In the genomic region with DNA sequence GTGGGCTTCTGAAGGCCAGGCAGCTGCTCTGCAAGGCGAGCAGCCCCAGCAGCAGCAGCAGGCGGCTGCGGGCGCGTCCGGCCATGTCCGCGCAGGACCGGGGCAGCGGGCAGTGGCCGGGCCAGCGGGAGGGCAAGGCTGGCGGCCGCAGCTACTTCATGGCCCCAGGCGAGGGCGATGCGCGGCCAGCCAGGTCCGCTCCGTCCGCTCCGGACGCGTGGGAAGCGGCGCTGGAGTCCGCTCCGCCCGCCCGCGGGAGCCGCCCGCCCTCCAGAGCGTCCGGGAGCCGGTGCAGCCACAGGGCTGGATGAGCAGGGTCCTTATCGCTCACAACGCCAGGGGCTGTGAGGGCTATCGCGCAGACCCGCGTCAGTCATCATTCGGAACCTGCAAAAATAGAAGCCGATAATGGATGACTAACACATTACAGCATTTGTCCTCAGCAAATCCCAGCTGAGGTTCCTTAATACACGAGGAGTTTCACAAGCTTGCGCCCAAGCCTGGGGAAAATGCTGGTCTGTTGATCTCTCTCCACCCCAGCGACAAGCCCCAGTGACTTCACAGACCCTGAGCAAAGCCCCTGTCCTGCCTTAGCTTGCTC, we compare ENCODE assay signal across 7 mouse cellular contexts.
DNase-seq lines count a peak whose midpoint lies in the region; ATAC-seq lines count a peak whose summit lies in the region.

No protein-coding gene starts in this region.

- peak; percentile 90 for ATAC-seq in common myeloid progenitor, adult 5-6 weeks (replicated peaks; ENCODE audit: low read depth, poor library complexity, severe bottlenecking)
- ATAC-seq in hindbrain, embryonic 16.5 days, result peak; percentile 93
- peak; percentile 96 for ATAC-seq in megakaryocyte-erythroid progenitor cell, adult 5-6 weeks (replicated peaks; ENCODE audit: low FRiP score, low TSS enrichment, poor library complexity, severe bottlenecking)

- peaks cover 4% of the 10 kb centered on the region; the same call in 1 of the 2 replicates for H3K4me1 ChIP-seq in hindbrain, embryonic 16.5 days (ENCODE audit: control insufficient read depth, insufficient read depth, low read depth, low read length)

- peak overlapping the region; percentile 90 for H3K27ac ChIP-seq in hindbrain, embryonic 16.5 days (ENCODE audit: low read depth, low read length)

- peak; percentile 83 for DNase-seq in adrenal gland, postnatal 25 days
- DNase-seq in gastrocnemius, adult 8-10 months (ENCODE audit: low spot score in 2 of 2), result peak; percentile 49 to 60
- DNase-seq in left cerebral cortex, postnatal 36 days (ENCODE audit: low spot score in 2 of 2), result peak; percentile 77
- peak; percentile 55 for DNase-seq in right cerebral cortex, postnatal 4 days

- WGBS in hindbrain, embryonic 16.5 days, result under 1% methylated on average over 47 of the region's 47 CpGs

- H3K4me3 ChIP-seq in hindbrain, embryonic 16.5 days (ENCODE audit: low read length), result peak overlapping the region; percentile 71

- no peaks in the 10 kb centered on the region for H3K27me3 ChIP-seq in hindbrain, embryonic 16.5 days (replicated peaks; ENCODE audit: control insufficient read depth, insufficient read depth, low read length)

- peak overlapping the region; percentile 85 for H3K9ac ChIP-seq in hindbrain, embryonic 16.5 days (ENCODE audit: low read depth, low read length)

- H3K4me2 ChIP-seq in hindbrain, embryonic 16.5 days (ENCODE audit: low read length), result peak overlapping the region; percentile 78

- intact Hi-C loops in left cerebral cortex, postnatal 36 days (cut with DNase I), result loop anchor here (5.0 to 10.0 kb wide), 2 partner anchors 102 to 115 kb away; no protein-coding TSS in a partner anchor

- no peaks in the 10 kb centered on the region for H3K36me3 ChIP-seq in hindbrain, embryonic 16.5 days (ENCODE audit: control insufficient read depth, insufficient read depth, low read length)

- H3K9me3 ChIP-seq in hindbrain, embryonic 16.5 days (ENCODE audit: control insufficient read depth, low read length), result no peaks in the 10 kb centered on the region

Comparison
In these comparisons a context has a peak if more than half of its experiments do, and no peak if none do; other contexts are left out.
1. Peak in every context shown above with its lines: DNase-seq, ATAC-seq, H3K4me3 ChIP-seq and H3K27ac ChIP-seq.